Mouse (Mus musculus) macrophage (primary cell): Measurements from ENCODE around the gene Ogn. TPM values are rescaled to one million over a fixed set of nuclear protein-coding genes. Genes with fewer than 3 reads are reported as not detected.

Source experiments
- polyA plus RNA-seq: library from polyadenylated mRNA; stranded (reverse); fragments of 250-400 nt; gene quantifications from 3 replicates; pipeline ENCODE4 v1.2.4, GENCODE M21; 2018; ENCODE audit warnings: inconsistent platforms

The Ogn gene
- polyA plus RNA-seq, 1 experiment from 2014 or later, result not detected

Other genes starting within 250 kb of the Ogn start
- gene Ippk, start 186.8 kb upstream of the Ogn start, polyA plus RNA-seq, result 3.2 to 6.3 TPM (median 3.4 TPM) in 3 replicates
- gene Tes3-ps, start 114.7 kb upstream of the Ogn start, polyA plus RNA-seq, result 0.27 to 0.37 TPM (median 0.32 TPM) in 3 replicates
- not detected in 3 replicates for gene Ecm2, start 103.2 kb upstream of the Ogn start, polyA plus RNA-seq
- not detected in 3 replicates for gene Aspn, start 63.6 kb upstream of the Ogn start, polyA plus RNA-seq
- not detected in 3 replicates for gene Omd, start 25.6 kb upstream of the Ogn start, polyA plus RNA-seq
- 0.68 to 3.3 TPM (median 2.1 TPM) in 3 replicates for gene Cenpp, start 44.7 kb downstream of the Ogn start, polyA plus RNA-seq
- gene Nol8, start 45.0 kb downstream of the Ogn start, polyA plus RNA-seq, result 8.1 to 14.1 TPM (median 12.9 TPM) in 3 replicates
- 17.1 to 36.4 TPM (median 25.7 TPM) in 3 replicates for gene Iars, start 74.1 kb downstream of the Ogn start, polyA plus RNA-seq
- gene Gm30302, start 191.0 kb downstream of the Ogn start, polyA plus RNA-seq, result not detected in 3 replicates